Mouse (Mus musculus) effector memory CD4-positive, alpha-beta T cell, adult 5 months (primary cell): ENCODE measurements around the gene Ints5. TPM values are rescaled to one million over a fixed set of nuclear protein-coding genes. Genes with fewer than 3 reads are reported as not detected.

ENCODE experiments used
- polyA plus RNA-seq: library from polyadenylated mRNA; unstranded; fragments of 100-300 nt; shearing (Covaris generic); gene quantifications from one replicate; pipeline ENCODE4 v1.2.1, GENCODE M21; 2017

Gene Ints5
- polyA plus RNA-seq, result 29.7 TPM

GRCm38 (mm10) chr19:8892829-8893766, at the start of gene Ints5:
TSS of gene Ints5 (plus strand) at chr19:8893005.

DNA sequence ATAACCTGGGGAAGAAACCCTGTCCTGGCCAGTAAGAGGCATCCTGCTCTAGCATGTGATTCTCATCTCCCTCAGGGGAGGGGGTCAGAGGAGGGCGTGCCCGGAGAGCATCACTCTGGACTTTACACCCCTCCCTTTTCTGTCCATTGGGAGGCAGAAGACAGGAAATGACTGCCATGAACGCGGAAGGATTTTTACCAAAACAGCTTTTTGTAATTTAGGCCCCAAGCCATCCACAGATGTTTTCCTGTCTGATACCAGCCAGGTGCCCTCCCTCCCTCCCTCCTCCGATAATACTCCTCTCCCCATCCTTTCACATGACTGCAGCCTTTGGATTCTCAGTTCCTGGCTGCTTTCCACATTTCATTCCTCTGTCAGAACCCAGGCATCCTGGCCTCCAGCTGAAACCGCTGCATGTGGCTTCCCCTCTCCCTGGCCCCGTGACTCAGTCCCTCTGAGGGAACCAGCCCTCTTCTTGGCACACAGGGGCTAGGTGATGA, 42.4 kb upstream of the Ints5 start, which contains the start of gene Lrrn4cl:
TSS of gene Lrrn4cl (plus strand) at position 367 of the 500 bp plus-strand sequence.

GRCm38 (mm10) chr19:8871267-8872186, 21.3 kb upstream of the Ints5 start, which contains the start of gene Ubxn1:
TSS of gene Ubxn1 (plus strand) at chr19:8871496.

DNA sequence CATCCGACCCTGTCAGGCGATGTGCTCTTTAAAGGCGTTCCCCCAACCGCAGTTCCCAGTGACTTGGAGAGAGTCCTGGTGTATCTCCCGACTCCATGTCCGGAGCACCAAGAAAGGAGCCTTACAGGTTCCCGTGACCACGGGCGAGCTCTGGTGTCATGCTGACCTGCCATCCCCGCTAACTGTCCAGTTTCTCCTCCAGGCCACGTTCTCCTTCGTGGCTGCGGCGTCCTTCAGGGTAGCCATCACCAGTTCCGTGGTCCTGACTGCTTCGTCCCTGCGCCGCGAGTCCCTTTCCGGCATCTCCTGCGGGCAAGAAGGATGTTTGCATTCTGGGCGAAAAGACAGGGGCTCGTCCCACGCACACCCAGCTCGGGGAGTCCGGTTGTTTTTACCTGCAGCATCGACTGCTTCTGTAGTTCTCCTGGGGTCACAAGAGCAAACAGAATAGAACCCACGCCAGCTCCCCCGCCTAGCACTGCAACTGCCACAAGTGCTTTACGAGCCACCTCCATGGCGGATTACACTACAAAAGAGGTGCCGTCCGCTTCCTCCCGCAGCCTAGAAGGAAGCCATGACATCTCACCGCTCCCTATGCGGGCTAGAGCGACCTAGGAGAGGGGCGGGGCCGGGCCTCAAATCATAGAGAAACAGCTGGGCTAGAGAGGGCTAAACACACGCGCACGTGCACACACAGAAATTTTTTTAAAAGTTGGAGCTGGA, 12.3 kb upstream of the Ints5 start, which contains the start of gene Uqcc3:
TSS of gene Uqcc3 (minus strand) at position 613 of the 723 bp plus-strand sequence.

GRCm38 (mm10) chr19:8883616-8884015, 9.2 kb upstream of the Ints5 start, which contains the start of the genes Lbhd1 and Gm49403:
TSS of gene Lbhd1 (plus strand) at chr19:8883732.
TSS of gene Gm49403 (plus strand) at chr19:8883930.

DNA sequence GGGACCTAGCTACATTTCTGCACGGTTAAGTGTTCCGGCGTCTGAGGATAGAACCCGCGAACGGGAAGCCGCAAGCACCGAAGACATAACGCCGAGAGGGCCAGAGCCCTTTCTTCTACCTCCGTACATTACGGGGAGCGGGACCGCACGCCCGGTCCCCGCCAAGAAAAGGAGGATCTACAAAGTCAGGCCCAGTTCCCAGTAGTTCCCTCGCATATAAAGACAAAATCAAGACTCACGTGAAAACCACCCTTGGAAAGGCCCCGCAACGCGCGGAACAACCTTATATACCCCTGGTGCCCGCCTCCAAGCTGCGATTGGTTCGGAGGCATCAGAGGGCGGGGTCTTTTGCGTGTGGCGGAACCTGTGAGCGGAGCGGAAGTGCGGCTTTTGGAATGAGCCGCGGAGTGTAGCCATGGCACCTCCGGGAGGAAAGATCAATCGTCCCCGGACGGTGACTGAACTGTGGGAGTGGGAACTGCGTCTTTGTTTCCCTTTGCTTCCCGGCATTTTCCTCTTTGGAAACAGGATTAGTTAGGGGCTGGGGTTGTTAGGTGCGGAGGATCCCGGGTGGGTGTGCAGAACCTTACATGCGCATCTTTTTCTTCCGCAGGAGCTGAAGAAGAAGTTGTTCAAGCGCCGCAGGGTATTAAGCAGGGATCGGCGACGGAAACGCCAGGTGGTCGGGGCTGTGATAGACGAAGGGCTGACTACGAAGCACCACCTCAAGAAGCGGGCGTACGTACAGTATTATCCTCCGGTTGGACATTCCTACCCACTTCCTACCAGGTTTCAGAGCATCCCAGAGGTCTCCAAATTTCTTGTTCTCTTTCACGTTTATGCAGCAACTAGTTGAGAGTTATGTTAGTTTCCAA, 4.1 kb upstream of the Ints5 start, which contains the start of the genes 1810009A15Rik and Gm49416:
TSS of gene 1810009A15Rik (plus strand) at position 343 of the 875 bp plus-strand sequence.
TSS of gene Gm49416 (plus strand) at position 416 of the 875 bp plus-strand sequence.

GRCm38 (mm10) chr19:8897865-8898495, 5.2 kb downstream of the Ints5 start, which contains the start of gene Ganab:
TSS of gene Ganab (plus strand) at chr19:8898071.

DNA sequence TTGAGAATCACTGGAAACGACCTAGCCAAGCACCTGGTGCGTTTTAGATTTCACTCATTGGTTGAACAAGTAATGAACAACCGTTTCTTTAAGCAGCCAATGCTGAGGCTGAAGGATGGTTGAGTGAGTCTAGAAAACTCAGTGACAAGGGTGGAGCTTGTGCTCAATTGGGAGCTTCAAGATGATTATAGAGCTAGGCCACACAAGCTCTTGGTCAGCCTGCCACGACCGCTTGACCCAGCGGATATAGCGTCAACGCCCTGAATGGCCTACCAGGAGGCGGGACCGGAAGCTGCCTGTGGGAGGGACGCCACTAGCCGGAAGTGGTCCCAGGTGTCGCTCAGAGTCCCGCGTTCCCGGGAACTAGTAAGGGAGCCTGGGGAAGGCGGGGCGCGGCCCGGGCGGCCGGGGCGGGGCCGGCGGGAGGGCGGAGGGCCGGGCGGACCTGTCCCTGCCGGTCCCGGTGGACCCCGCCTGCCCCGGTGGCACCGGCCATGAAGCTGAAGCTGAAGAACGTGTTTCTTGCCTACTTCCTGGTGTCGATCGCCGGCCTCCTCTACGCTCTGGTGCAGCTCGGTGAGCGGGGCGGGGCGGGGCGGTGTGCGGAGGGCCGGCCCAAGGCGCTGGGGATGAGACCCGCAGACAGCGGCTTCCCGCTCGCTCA, 27.4 kb downstream of the Ints5 start, which contains the start of gene B3gat3:
TSS of gene B3gat3 (plus strand) at position 302 of the 664 bp plus-strand sequence.

GRCm38 (mm10) chr19:8929224-8930088, 36.7 kb downstream of the Ints5 start, which contains the start of the genes Rom1 and Eml3:
TSS of gene Rom1 (minus strand) at chr19:8929356.
TSS of gene Eml3 (plus strand) at chr19:8929552.

GRCm38 (mm10) chr19:8941515-8942217, 48.9 kb downstream of the Ints5 start, which contains the start of gene Mta2:
TSS of gene Mta2 (plus strand) at chr19:8941875.

Other genes starting within 250 kb of the Ints5 start
- not detected for gene Chrm1, start 229.2 kb upstream of the Ints5 start, polyA plus RNA-seq
- 546 TPM for gene Slc3a2, start 169.6 kb upstream of the Ints5 start, polyA plus RNA-seq
- 91.5 TPM for gene Wdr74, start 157.2 kb upstream of the Ints5 start, polyA plus RNA-seq
- gene 1700092M07Rik, start 152.3 kb upstream of the Ints5 start, polyA plus RNA-seq, result 3.0 TPM
- gene Stx5a, start 151.6 kb upstream of the Ints5 start, polyA plus RNA-seq, result 246 TPM
- 362 TPM for gene Nxf1, start 135.9 kb upstream of the Ints5 start, polyA plus RNA-seq
- gene Tmem223, start 122.0 kb upstream of the Ints5 start, polyA plus RNA-seq, result 32.4 TPM
- 143 TPM for gene Tmem179b, start 118.5 kb upstream of the Ints5 start, polyA plus RNA-seq
- 9.7 TPM for gene Taf6l, start 106.6 kb upstream of the Ints5 start, polyA plus RNA-seq
- 74.4 TPM for gene Polr2g, start 94.4 kb upstream of the Ints5 start, polyA plus RNA-seq
- gene Zbtb3, start 90.5 kb upstream of the Ints5 start, polyA plus RNA-seq, result 1.4 TPM
- gene Ttc9c, start 73.7 kb upstream of the Ints5 start, polyA plus RNA-seq, result 23.9 TPM
- gene Hnrnpul2, start 73.0 kb upstream of the Ints5 start, polyA plus RNA-seq, result 14.0 TPM
- not detected for gene AC129217.1, start 63.2 kb upstream of the Ints5 start, polyA plus RNA-seq
- 70.9 TPM for gene Bscl2, start 55.5 kb upstream of the Ints5 start, polyA plus RNA-seq
- not detected for gene Gng3, start 53.8 kb upstream of the Ints5 start, polyA plus RNA-seq
- gene Lrrn4cl, start 42.2 kb upstream of the Ints5 start, polyA plus RNA-seq, result not detected
- gene Ubxn1, start 21.5 kb upstream of the Ints5 start, polyA plus RNA-seq, result 131 TPM
- gene Uqcc3, start 12.1 kb upstream of the Ints5 start, polyA plus RNA-seq, result 24.6 TPM
- 37.0 TPM for gene Lbhd1, start 9.3 kb upstream of the Ints5 start, polyA plus RNA-seq
- not detected for gene Gm49403, start 9.1 kb upstream of the Ints5 start, polyA plus RNA-seq
- 26.9 TPM for gene 1810009A15Rik, start 4.2 kb upstream of the Ints5 start, polyA plus RNA-seq
- not detected for gene Gm49416, start 4.1 kb upstream of the Ints5 start, polyA plus RNA-seq
- gene Ganab, start 5.1 kb downstream of the Ints5 start, polyA plus RNA-seq, result 91.7 TPM
- 45.8 TPM for gene B3gat3, start 27.4 kb downstream of the Ints5 start, polyA plus RNA-seq
- gene Rom1, start 36.4 kb downstream of the Ints5 start, polyA plus RNA-seq, result 3.3 TPM
- gene Eml3, start 36.5 kb downstream of the Ints5 start, polyA plus RNA-seq, result 67.4 TPM
- gene Mta2, start 48.9 kb downstream of the Ints5 start, polyA plus RNA-seq, result 219 TPM
- gene Tut1, start 60.8 kb downstream of the Ints5 start, polyA plus RNA-seq, result 49.1 TPM
- 292 TPM for gene Eef1g, start 74.0 kb downstream of the Ints5 start, polyA plus RNA-seq
- 147 TPM for gene Ahnak, start 96.3 kb downstream of the Ints5 start, polyA plus RNA-seq
- not detected for gene Scgb1a1, start 195.0 kb downstream of the Ints5 start, polyA plus RNA-seq
- 21.0 TPM for gene Asrgl1, start 242.6 kb downstream of the Ints5 start, polyA plus RNA-seq